Comparison of ENCODE assay signal across 8 mouse cellular contexts in the genomic region with DNA sequence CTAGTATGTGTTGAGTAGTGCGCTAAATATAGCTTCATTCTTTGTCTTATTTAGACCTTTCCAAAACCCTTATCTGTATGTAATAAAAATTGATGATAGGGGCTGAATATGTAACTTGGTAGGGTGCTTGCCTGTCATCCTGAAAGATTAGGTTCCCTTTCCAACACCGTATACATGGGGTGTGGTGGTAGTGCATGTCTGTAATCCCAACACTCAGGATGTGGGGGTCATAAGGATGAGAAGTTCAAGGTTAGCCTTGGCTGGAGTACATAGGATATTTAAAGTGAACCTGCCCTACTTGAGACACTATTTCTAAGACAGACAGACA. TPM values are rescaled to one million over a fixed set of nuclear protein-coding genes. Genes with fewer than 3 reads are reported as not detected.
A peak's percentile ranks its signal among the peaks of the same experiment; 100 is the strongest.
DNase-seq lines count a peak whose midpoint lies in the region; ATAC-seq and TF ChIP-seq lines count a peak whose summit lies in the region.

No protein-coding gene starts in this region.

- no peak for TF ChIP-seq CTCF in layer of hippocampus, adult 2 months (conservative IDR thresholded peaks at IDR 0.05)
- no peak for TF ChIP-seq CTCF in intestine, postnatal 0 days (IDR thresholded peaks at IDR 0.05; ENCODE audit: low read depth)

- peaks cover 9% of the 10 kb centered on the region for H3K79me2 ChIP-seq in myocyte (ENCODE audit: control insufficient read depth, insufficient read depth)

- H3K9me3 ChIP-seq in embryonic facial prominence, embryonic 13.5 days: no peaks in the 10 kb centered on the region
- H3K9me3 ChIP-seq in intestine, postnatal 0 days (ENCODE audit: control insufficient read depth): no peaks in the 10 kb centered on the region

- H3K36me3 ChIP-seq in embryonic facial prominence, embryonic 13.5 days: peaks cover 5% of the 10 kb centered on the region
- no peaks in the 10 kb centered on the region for H3K36me3 ChIP-seq in intestine, postnatal 0 days (ENCODE audit: control insufficient read depth, insufficient read depth)
- H3K36me3 ChIP-seq in myocyte (ENCODE audit: control insufficient read depth, insufficient read depth): no peaks in the 10 kb centered on the region

- no peak for ATAC-seq in embryonic facial prominence, embryonic 13.5 days (ENCODE audit: insufficient number of reproducible peaks, insufficient read depth, low FRiP score, low TSS enrichment, low read depth)
- no peak for ATAC-seq in intestine, postnatal 0 days

- peaks cover 10% of the 10 kb centered on the region for H3K4me1 ChIP-seq in embryonic facial prominence, embryonic 13.5 days
- peaks cover 5% of the 10 kb centered on the region; the same call in 1 of the 2 replicates for H3K4me1 ChIP-seq in intestine, postnatal 0 days (replicated peaks; ENCODE audit: control insufficient read depth, insufficient read depth, low read length)

- intact Hi-C loops in left cerebral cortex, postnatal 14 days (cut with DNase I): no loop called here

- DNase-seq in layer of hippocampus, adult 2 months (ENCODE audit: low spot score in 2 of 2): no peak
- DNase-seq in layer of hippocampus, postnatal 14 days (ENCODE audit: low spot score in 2 of 2): no peak
- DNase-seq in left cerebral cortex, postnatal 14 days (ENCODE audit: low spot score in 2 of 2): no peak
- DNase-seq in cerebellum, adult 11 months: no peak
- no peak for DNase-seq in ovary, postnatal 14 days (ENCODE audit: low spot score)

- TF ChIP-seq POLR2A in myocyte (IDR thresholded peaks at IDR 0.05; ENCODE audit: insufficient read length, low read depth): no peak

- H3K4me2 ChIP-seq in embryonic facial prominence, embryonic 13.5 days: peak overlapping the region; percentile 88
- H3K4me2 ChIP-seq in intestine, postnatal 0 days (replicated peaks; ENCODE audit: low read depth): peak overlapping the region; percentile 94
- peak overlapping the region; percentile 69 for H3K4me2 ChIP-seq in myocyte (ENCODE audit: low read depth)

- H3ac ChIP-seq in myocyte (ENCODE audit: control insufficient read depth, insufficient read length): peak overlapping the region; percentile 69

- 61% methylated on average over 2 of the region's 2 CpGs for WGBS in embryonic facial prominence, embryonic 13.5 days
- WGBS in intestine, postnatal 0 days: 45% methylated on average over 2 of the region's 2 CpGs

- H3K9ac ChIP-seq in embryonic facial prominence, embryonic 13.5 days: peak overlapping the region; percentile 93
- H3K9ac ChIP-seq in intestine, postnatal 0 days (ENCODE audit: low read depth, low read length): peak overlapping the region; percentile 84

- H3K27ac ChIP-seq in layer of hippocampus, adult 2 months: peak overlapping the region; percentile 97
- H3K27ac ChIP-seq in embryonic facial prominence, embryonic 13.5 days: peak overlapping the region; percentile 96
- peak overlapping the region; percentile 83; the same call in 1 of the 2 replicates for H3K27ac ChIP-seq in intestine, postnatal 0 days (ENCODE audit: low read depth, low read length)

- peak overlapping the region; percentile 89 for H3K4me3 ChIP-seq in layer of hippocampus, adult 2 months
- H3K4me3 ChIP-seq in embryonic facial prominence, embryonic 13.5 days: peak overlapping the region; percentile 73
- H3K4me3 ChIP-seq in intestine, postnatal 0 days (ENCODE audit: low read depth, low read length): peak overlapping the region; percentile 63
- H3K4me3 ChIP-seq in myocyte: peak overlapping the region; percentile 70

- no peaks in the 10 kb centered on the region for H3K27me3 ChIP-seq in embryonic facial prominence, embryonic 13.5 days
- no peaks in the 10 kb centered on the region for H3K27me3 ChIP-seq in intestine, postnatal 0 days (replicated peaks; ENCODE audit: control insufficient read depth, insufficient read depth, low read length)
- no peaks in the 10 kb centered on the region for H3K27me3 ChIP-seq in myocyte (ENCODE audit: control insufficient read depth, insufficient read depth, insufficient read length)

TF ChIP-seq in myocyte, 11 proteins besides CTCF, POLR2A, EP300 and RAD21:
- no peak for TF ChIP-seq CEBPB (IDR thresholded peaks at IDR 0.05; ENCODE audit: insufficient read depth, poor library complexity, severe bottlenecking)
- no peak for TF ChIP-seq MYOG (IDR thresholded peaks at IDR 0.05; ENCODE audit: control insufficient read depth in 1 of 3, insufficient read depth in 1 of 3, insufficient read length in 2 of 3, low read depth in 2 of 3)
- TF ChIP-seq SRF (IDR thresholded peaks at IDR 0.05; ENCODE audit: control insufficient read depth, insufficient read length, low read depth): no peak
- no peak for TF ChIP-seq TCF12 (IDR thresholded peaks at IDR 0.05; ENCODE audit: insufficient read depth, poor library complexity, severe bottlenecking)
- TF ChIP-seq MAX (IDR thresholded peaks at IDR 0.05; ENCODE audit: low read depth): no peak
- no peak for TF ChIP-seq MYOD1 (IDR thresholded peaks at IDR 0.05; ENCODE audit: control insufficient read depth in 1 of 3, insufficient read length in 2 of 3, low read depth in 2 of 3)
- no peak for TF ChIP-seq POLR2AphosphoS2 (IDR thresholded peaks at IDR 0.05; ENCODE audit: insufficient read length, low read depth)

RNA-seq across cellular contexts. Expression of a gene that starts 0.3 kb away (rescaled TPM):
- 10 to 100 TPM; 12.1 to 12.3 TPM for total RNA-seq in layer of hippocampus, adult 2 months (2021)
- total RNA-seq in layer of hippocampus, postnatal 14 days (2021): 1 to 10 TPM; 8.9 to 9.9 TPM
- 20.2 and 22.4 TPM in 2 replicates for polyA plus RNA-seq in embryonic facial prominence, embryonic 13.5 days (2015; fragmentation: Nextera tagmentation; extraction: Ambion mirVana)
- 5.0 and 5.2 TPM in 2 replicates for polyA plus RNA-seq in intestine, postnatal 0 days (2015; fragmentation: Nextera tagmentation; extraction: Ambion mirVana)
- 2.0 TPM for polyA plus RNA-seq in myocyte (2012; fragmentation: generic; extraction: Trizol)
- 10 to 100 TPM in 1 of 2 experiments, 1 to 10 TPM in 1; 7.4 to 10.9 TPM for total RNA-seq in left cerebral cortex, postnatal 14 days (2021)

RNA-seq across cellular contexts. Expression of a gene that starts 56.0 kb away (rescaled TPM):
- total RNA-seq in layer of hippocampus, adult 2 months (2021): 1 to 10 TPM; 8.8 to 9.6 TPM
- total RNA-seq in layer of hippocampus, postnatal 14 days (2021): 10 to 100 TPM; 12.4 to 18.4 TPM
- polyA plus RNA-seq in embryonic facial prominence, embryonic 13.5 days (2015; fragmentation: Nextera tagmentation; extraction: Ambion mirVana): 1,084 and 1,195 TPM in 2 replicates
- 571 and 641 TPM in 2 replicates for polyA plus RNA-seq in intestine, postnatal 0 days (2015; fragmentation: Nextera tagmentation; extraction: Ambion mirVana)
- polyA plus RNA-seq in myocyte (2012; fragmentation: generic; extraction: Trizol): 1,009 TPM
- 10 to 100 TPM; 14.4 to 18.8 TPM for total RNA-seq in left cerebral cortex, postnatal 14 days (2021)
